Mouse (Mus musculus): ENCODE data around the gene Tnrc6b.

DNA sequence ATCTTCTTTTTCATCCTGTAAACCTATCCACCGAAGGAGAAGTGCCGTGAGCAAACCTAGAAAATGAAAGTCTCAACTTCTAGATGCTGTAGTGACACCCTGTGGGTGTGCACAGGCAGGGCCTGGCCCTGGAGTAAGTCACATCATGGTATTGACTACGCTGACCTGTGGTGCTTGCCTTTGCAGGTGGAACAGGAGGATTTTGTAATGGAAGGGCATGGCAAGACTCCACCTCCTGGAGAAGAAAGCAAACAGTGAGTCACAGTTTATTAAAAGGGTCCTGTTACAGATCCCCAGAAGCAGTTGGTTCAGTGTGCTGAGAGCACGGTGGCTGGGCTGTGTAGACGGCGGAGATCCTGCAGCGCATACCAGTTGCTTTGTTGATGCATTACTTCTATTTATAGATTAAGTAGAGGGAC lies 73.4 kb downstream of the Tnrc6b start:
- TF ChIP-seq CTCF (IDR thresholded peaks at IDR 0.05; ENCODE audit: low read depth) (peak; percentile 58), EP300 (IDR thresholded peaks at IDR 0.05; ENCODE audit: low read depth) (no peak)
